Mouse (Mus musculus): ENCODE data around the gene Gm20532. TPM values are rescaled to one million over a fixed set of nuclear protein-coding genes. Genes with fewer than 3 reads are reported as not detected.
"Not testable (repeated sequence)": the region's sequence is repeated elsewhere in the genome, so short reads cannot be mapped to it uniquely, and the experiment has no call there.

Gene Gm20532
- total RNA-seq, 2 experiments from 2014 or later: not detected

GRCm38 (mm10) chr2:26641006-26641647 is 54.7 kb downstream of the Gm20532 start:
- no peak for DNase-seq (ENCODE audit: low spot score in 2 of 2)

- DNase-seq (ENCODE audit: low spot score in 2 of 2): no peak
Observed at GRCm38 (mm10) chr2:26643942-26644341, 57.5 kb downstream of the Gm20532 start.

GRCm38 (mm10) chr2:26646643-26647293 is 60.3 kb downstream of the Gm20532 start:
- DNase-seq (ENCODE audit: low spot score in 2 of 2): peak; percentile 74 to 88

GRCm38 (mm10) chr2:26654687-26655086 is 68.2 kb downstream of the Gm20532 start:
- no peak for DNase-seq (ENCODE audit: low spot score in 2 of 2)

DNA sequence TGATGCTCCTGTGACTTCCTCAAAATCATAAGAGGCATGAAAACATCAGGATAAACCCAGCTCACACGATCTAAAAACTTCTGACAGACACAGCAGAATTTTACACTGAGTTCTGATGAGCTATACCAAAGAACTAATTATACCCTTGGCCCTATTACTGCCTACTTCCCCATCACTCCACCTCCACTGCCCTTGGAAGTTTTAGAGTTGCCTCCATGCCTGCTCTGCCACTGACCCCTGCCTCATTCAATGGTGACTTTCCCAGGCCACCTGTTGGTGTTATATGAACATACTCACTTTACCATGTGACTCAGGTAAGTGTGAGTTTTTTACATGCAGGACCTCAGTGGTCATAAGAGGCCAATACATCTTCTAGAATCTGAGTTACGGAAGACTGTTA is 71.0 kb downstream of the Gm20532 start:
- DNase-seq (ENCODE audit: low spot score in 2 of 2): no peak

DNA sequence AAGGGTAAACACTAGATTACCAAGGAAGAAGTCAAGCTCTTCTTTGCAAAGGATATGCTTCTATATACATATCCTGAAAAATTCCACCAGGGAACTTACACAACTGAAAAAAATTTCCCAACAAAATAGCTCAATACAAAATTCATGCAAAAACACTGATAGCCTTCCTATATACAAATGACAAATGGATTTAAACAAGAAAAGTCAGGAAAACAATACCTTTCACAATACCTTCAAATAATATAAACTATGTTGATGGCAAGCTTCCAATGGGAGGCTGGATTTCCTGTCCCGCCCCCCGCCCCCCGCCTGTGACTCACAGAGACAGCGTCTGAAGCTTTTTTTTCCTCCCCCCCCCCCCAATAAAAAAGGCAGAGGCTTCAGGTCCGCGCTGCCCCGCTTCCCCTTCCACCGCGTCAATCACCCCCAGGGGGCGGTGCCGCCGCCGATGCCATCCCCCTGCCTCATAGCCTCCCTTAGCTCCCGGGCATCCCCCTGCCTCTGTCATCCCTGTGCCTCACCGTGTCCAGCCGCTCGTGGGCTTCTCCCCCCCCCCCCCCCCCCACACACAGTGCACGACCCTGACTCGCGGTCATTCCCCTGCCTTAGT is 74.8 kb downstream of the Gm20532 start:
- DNase-seq (ENCODE audit: low spot score in 2 of 2): no peak

DNA sequence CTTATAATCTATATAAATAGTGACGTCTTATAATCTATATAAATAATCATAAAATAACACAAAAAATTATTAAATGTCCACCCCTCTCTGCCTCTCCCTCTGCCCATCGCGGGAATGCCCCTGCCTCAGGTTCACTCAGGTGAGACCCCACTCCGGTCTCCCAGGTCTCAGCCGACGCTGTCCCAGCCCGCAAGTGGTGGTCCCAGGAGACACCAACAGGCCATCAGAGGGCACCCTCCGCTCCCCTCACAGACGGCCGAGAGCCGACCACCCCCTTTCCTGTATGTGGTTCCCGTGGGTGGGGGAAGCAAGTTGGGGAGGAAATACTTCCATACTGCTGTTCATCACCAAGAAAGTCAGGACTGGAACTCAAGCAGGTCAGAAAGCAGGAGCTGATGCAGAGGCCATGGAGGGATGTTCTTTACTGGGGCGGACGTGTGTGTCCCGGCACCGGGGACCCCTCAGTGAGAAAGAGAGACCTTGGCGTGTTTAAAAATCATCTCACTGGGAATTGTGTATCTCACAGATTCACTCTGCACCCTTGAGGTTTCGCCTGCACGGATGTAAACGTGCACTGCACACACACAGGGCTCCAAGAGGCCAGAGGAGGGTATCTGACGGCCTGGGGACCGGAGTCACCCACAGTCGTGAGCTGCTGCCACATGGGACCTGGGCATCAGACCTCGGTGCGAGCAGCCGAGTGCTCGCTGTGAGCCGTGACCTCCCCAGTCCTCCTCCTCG is 75.5 kb downstream of the Gm20532 start:
- no peak for DNase-seq (ENCODE audit: low spot score in 2 of 2)

DNA sequence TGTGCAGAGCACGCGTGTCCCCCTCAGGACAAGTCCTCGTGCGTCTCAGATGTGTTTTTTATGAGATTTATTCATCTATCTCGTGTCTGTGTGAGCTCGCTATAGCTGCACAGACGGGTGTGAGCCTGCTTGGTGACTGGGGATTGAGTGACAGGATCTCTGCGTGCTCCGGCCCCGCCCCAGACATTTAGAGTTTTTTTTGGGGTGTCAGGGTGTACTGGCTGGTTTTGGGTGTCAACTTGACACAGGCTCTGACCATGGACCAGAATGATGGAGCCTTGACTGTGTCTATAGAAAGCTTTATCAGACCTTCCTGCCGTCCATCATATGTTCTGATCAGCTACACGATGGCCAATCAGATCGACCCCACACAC is 76.1 kb downstream of the Gm20532 start:
- DNase-seq (ENCODE audit: low spot score in 2 of 2): no peak

DNA sequence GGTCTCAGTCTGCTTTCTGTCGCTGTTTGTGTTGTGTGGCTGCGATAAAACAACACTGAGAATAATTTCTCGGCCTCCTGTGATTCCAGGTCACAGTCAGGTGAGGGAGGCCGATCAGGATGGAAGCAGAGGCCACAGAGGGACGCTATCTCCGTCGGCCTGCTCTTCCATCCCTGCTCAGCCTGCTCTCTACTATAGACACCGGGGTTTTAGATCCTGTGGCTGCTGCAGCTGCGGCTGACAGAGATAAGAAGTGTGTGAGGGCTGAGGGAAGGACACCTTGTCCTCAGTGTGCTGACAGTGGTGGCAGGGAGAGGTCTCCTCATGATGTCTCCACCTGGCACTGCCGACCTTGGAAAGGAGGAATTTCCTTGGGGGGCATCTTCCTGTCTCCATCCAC is 76.7 kb downstream of the Gm20532 start:
- no peak for DNase-seq (ENCODE audit: low spot score in 2 of 2)

GRCm38 (mm10) chr2:26663551-26663950 is 77.1 kb downstream of the Gm20532 start:
- not testable (repeated sequence) for DNase-seq (ENCODE audit: low spot score in 2 of 2)

DNA sequence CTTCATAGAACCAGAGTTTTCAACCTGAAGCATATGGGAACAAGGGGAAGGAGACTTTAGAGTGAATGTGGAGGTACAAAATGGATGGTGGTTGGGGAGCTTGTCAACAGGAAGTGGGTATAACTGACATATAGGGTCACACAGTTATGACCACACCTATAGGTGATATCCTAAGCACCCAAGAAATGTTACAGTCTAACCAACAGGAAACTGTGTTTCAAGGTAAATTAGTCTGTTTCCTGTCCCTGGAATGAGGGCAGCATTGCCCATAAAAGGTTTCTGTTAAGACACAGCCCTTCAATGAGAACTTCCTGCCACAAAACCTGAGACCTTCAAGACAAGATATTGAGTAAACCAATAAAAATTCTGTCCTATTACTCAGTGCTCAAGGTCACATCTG is 82.3 kb downstream of the Gm20532 start:
- no peak for DNase-seq (ENCODE audit: low spot score in 2 of 2)

DNA sequence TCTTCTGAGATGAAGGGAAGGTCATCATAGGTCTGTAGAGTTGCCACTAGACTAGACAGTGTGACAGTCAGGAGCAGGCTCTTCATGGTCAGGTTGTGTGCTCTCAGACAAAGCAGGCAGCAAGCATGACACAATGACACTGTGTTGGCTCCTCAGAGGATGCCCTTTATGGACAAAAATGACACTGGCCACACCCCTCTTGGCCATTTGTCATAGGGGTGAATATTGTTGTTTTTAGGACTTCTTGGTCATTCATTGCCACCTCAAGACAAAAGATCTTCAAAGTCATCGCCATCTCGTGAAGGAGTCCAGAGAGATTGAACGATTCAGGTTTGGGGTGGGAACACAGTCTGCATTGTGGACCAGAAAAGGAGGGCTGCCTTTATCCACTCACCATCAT is 84.7 kb downstream of the Gm20532 start, which contains the start of gene Lcn4:
Gene Lcn4 (minus strand): TSS at position 101 of the 400 bp plus-strand sequence.
- DNase-seq (ENCODE audit: low spot score in 2 of 2): no peak

Small RNA genes within 50 kb of the gene (microRNA-seq; reads per million reads assigned to microRNA genes)
- gene Mir126a (0.45 to 0.57 reads per million in 2 experiments), gene Mir126b (0 reads per million in 2 experiments)

Other genes with a start within 250 kb of the Gm20532 start
- gene Dnlz, start 234.5 kb upstream of the Gm20532 start, total RNA-seq (2021): 10 to 100 TPM; 25.9 TPM
- gene Card9, start 225.7 kb upstream of the Gm20532 start, total RNA-seq (2021): 1 to 10 TPM; 2.5 to 2.6 TPM
- gene Snapc4, start 206.0 kb upstream of the Gm20532 start, total RNA-seq (2021): 10 to 100 TPM; 58.4 to 84.5 TPM
- gene Entr1, start 197.3 kb upstream of the Gm20532 start, total RNA-seq (2021): 100 to 1,000 TPM; 154 to 168 TPM
- 100 to 1,000 TPM; 108 to 113 TPM for gene Pmpca, start 197.3 kb upstream of the Gm20532 start, total RNA-seq (2021)
- 10 to 100 TPM; 22.0 to 22.6 TPM for gene Inpp5e, start 177.4 kb upstream of the Gm20532 start, total RNA-seq (2021)
- 10 to 100 TPM; 47.2 to 48.3 TPM for gene Sec16a, start 141.4 kb upstream of the Gm20532 start, total RNA-seq (2021)
- gene Notch1, start 70.0 kb upstream of the Gm20532 start, total RNA-seq (2021): 10 to 100 TPM; 35.4 to 45.2 TPM
- gene Egfl7, start 6.6 kb upstream of the Gm20532 start, total RNA-seq (2021): 10 to 100 TPM; 80.2 to 84.1 TPM
- gene Agpat2, start 17.8 kb downstream of the Gm20532 start, total RNA-seq (2021): 1 to 10 TPM; 1.2 to 1.9 TPM
- gene Fam69b, start 41.8 kb downstream of the Gm20532 start, total RNA-seq (2021): 10 to 100 TPM; 73.3 to 76.4 TPM
- gene Lcn4, start 84.6 kb downstream of the Gm20532 start, total RNA-seq (2021): not detected

Measured in layer of hippocampus, postnatal 14 days (tissue).